Mouse (Mus musculus) embryo, embryonic 10.5 days (tissue): ENCODE data around the gene Odf3b.
A peak's percentile ranks its signal among the peaks of the same experiment; 100 is the strongest.

Source experiments
- DNase-seq: peaks from one replicate; pipeline ENCODE4 v3.0.0-alpha.2; 2015; ENCODE audit warnings: low spot score

The Odf3b gene

DNA sequence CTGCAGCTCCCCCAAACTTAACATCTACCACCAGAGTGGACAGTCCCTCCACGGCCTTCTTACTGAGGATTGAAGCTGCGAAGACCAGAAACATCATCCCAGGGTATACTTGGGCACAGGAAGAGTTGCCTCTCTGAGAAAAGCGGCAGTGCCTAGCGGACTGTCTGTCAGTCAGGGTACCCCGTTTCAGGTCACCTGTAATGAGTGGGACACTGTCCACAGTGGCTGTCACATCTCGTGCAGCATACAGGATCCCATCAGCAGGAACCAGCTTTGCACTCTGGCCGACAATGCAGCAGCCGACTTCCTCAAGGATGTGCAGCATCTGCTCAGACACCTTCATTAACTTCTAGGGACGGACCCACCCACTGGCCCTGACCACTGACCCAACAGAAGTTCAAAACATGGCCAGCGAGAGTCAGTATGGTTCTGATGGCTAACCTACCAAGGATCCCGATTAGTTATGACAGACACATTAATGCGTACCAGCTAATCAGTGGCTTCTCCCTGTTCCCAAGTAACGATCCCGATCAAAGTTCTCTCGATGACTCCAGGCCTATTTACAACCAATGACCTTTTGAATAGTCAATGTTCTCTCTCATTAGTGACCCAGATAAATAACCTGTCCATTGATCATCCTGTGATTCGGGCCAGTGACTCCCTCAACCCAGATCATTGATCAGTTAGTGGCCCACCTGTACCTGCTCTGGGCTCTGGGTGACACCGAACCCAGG lies 4.1 kb downstream of the Odf3b start:
- no peak for DNase-seq

DNA sequence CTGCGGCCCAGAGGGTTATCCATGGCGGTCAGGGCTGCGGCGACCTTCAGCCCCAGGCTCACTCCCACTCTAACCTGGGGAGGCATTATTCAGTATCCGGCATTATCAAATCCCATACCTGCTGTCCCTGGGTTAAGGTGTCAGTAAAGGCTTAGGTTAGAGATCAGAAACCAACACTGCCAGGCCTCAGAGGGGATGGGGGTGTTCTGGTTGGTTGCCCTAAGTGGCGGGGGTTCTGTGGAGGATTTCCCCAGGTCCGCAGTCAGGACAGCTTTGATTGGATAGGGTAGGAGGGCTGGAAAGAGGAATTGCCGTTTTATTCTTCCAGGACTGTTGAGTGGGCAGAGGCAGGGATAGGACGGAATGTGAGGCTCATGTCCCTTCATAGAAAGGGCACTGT lies 4.7 kb downstream of the Odf3b start:
- no peak for DNase-seq

DNA sequence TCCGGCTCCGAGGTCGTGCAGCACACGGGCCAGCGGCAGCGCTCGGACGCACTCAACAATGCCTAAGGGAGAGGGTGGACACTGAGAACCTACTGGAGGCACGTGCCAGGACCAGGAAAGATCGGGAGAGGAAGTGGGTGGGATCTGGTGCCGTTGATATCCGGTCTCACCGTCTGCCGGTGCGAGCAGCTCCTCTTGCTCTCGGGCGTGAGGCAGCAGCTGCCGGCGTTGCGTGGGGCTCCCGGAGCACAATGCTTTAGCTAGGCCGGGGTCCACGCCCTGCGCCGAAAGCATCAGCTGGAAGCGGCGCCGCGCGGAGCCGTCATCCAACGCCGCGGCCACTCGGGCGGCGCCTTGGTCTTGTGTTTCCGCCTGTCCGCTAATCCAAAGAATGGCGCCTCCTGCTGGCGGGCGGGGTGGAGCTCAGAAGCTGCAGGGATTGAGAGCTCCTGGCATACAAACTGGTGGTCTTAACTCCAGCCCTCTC lies 5.3 kb downstream of the Odf3b start, which contains the start of gene Sco2:
Sco2 (minus strand) TSS at position 85 of the 487 bp plus-strand sequence.
- DNase-seq, result peak; percentile 95

DNA sequence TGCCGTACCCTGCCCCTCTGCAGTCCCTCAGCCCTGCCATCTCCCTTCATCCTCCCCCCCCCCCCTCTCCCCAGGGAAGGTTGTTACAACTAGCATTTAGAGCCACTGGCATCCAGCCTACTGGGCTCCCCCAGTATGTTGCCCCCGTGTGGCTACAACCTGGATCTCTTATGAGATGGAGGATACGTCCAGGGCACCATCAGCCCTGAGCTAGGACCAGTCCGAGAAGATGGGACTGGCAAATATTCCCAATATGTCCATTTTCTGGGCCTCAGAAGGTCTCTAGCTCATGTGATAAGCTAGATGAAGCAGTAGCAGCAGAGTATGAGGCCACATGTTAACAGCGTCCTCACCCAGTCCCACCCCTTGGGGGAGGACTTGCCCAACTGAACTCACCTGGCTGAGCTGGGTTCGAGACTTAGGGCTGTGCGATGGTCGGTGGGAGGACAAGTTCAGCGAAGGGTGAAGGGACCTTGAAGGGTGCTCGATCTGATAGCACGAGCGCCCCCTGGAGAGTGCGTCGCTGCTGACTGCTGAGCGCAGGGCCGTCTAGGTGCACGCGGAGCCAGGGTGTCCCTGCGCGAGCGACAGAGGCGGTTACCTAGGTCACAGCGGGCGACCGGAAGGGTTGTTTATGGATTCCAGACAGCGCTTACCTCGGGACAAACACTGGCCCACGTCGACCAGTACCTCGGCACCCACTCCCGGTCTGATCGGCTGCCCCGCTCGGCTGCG lies 5.9 kb downstream of the Odf3b start:
- peak; percentile 85 for DNase-seq

- no peak for DNase-seq
These were observed 6.5 kb downstream of the Odf3b start for GRCm38 (mm10) chr15:89372536-89372935.

DNA sequence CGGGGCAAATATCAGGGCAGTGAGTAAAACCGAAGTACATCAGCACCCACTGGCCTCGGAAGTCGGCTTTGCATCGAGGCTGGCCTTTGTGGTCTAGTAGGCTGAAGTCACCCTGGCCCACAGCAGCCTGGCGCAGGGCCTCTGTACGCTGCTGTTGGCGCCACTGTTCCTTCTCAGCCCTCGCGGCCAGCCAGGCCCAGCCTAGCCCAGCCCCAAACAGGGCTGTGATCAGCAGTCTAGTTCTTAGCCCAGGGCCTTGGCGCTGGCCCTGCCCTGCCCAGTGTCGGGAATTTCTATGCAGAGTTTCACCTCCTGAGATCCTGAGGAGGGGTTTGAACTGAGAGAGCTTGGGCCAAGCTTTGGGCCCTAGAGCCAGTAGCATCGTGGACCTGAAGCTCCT lies 7.0 kb downstream of the Odf3b start:
- DNase-seq, result no peak

GRCm38 (mm10) chr15:89365141-89365551 lies 13.9 kb downstream of the Odf3b start:
- DNase-seq, result no peak

- DNase-seq, result no peak
These were observed 16.0 kb downstream of the Odf3b start for GRCm38 (mm10) chr15:89363051-89363450.

DNA sequence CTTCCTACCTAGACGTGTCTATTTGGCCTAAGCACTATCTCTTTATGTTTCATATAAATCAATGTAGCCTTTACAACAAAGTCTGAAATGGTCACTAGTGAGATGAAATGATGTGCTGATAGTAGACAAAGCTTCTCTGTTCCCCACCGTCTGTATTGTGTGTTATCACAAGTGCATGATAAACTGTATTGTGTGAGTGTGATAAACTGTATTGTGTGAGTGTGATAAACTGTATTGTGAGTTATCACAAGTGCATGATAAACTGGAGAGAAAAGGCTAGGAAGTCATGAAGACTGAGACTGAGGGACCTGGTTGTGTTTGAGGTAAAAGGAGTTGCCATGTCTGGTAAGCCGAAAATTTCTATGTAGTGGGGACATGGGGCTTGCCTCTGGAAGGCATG lies 20.3 kb downstream of the Odf3b start:
- no peak for DNase-seq

- DNase-seq, result peak; percentile 99
These were observed 22.7 kb downstream of the Odf3b start for GRCm38 (mm10) chr15:89356372-89356771.

- DNase-seq, result peak; percentile 98
These were observed 23.6 kb downstream of the Odf3b start, which contains the start of the genes Lmf2 and Ncaph2 for GRCm38 (mm10) chr15:89355241-89356187. Lmf2 (minus strand) TSS chr15:89355659. Ncaph2 (plus strand) TSS chr15:89355719.

DNA sequence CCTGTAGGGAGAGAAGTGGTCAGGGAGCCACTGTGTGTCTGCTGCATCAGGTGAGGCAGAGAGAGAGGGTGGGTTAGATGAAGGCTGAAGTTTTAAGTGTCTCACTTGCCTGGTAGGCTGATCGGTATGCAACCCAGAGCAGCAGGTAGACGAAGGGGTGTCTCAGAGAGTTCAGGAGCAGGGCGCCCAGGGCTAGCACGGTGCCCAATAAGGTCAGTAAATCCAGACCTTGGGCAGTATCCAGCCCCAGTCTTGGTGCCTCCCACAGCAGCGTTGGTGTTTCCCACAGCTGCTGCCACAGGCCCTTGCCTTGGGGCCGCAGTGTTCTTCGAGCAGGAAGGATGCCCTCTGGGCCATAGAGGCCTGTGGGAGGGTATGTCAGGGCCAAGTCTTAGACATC lies 24.6 kb downstream of the Odf3b start:
- DNase-seq, result no peak

- no peak for DNase-seq
These were observed 25.2 kb downstream of the Odf3b start for GRCm38 (mm10) chr15:89353837-89354236.

DNA sequence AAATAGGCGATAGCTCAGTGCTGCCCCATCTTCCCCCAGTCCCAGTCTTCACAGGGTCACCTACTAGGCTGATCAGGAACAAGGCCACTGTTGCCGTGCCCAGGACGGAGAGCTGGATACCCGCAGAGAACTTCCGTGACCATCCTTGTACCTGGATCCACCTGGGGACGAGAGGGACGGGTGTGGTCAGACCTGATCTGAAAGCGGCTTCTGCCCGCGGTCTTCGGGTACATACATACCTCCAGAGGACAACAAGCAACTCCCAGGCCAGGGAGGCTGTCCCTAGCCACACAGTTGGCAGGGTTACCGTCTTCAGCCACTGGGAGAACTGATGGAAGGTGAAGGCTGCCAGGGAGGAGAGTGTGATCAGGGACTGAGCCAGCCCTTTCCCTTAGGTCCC lies 26.3 kb downstream of the Odf3b start:
- DNase-seq, result no peak

GRCm38 (mm10) chr15:89352054-89352453 lies 27.0 kb downstream of the Odf3b start:
- DNase-seq, result no peak

DNA sequence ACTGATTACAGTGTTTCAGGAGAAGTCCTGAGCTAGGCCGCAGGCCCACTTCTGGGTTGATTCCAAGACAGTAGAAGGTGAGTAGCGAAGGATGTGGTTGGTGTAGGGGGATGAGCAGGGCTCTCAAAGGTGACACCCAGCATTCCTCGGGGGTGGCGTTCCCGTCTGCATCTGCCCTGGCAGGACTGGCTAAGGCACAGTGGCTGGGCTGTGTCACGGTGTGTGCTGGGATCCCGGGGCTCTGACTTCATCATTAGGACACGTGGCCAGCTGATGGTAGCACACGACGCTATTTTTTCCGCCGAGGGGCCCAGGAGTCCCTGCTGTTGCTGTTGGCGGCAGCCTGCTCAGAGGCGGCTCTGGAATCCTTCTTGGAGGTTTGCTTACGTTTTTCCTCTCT lies 27.8 kb downstream of the Odf3b start:
- DNase-seq, result no peak

GRCm38 (mm10) chr15:89350447-89350846 lies 28.6 kb downstream of the Odf3b start:
- no peak for DNase-seq

DNA sequence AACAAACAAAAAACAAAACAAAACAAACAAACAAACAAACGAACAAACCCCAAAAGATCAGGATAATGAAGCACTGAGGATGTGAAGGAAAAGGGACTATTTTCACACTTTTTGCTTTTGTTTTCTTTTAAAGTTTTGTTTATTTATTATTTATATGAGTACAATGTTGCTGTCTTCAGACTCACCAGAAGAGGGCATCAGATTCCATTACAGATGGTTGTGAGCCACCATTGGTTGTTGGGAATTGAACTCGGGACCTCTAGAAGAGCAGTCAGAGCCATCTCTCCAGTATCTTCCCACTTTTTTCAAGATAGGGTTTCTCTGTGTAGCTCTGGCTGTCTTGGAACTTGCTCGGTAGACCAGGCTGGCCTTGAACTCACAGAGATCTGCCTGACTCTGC lies 35.8 kb downstream of the Odf3b start:
- DNase-seq, result no peak

DNA sequence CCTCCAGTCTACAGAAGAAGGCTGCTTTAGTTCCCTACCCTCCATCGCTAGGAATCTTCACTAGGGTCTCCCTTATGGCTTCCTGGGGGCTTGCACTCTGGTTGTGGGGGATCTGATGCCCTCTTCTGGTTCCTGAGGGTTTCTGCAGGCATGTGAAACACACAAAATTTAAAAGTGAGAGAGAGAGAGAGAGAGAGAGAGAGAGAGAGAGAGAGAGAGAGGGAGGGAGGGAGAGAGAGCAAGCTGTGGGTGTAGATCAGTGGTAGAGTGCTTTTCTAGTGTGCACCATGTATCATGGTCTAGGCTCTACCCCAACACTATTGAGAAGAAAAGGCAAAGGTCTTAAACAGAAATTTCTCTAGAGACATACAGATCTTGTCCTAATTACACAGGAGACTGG lies 37.4 kb downstream of the Odf3b start:
- DNase-seq, result no peak

GRCm38 (mm10) chr15:89340136-89340535 lies 38.9 kb downstream of the Odf3b start:
- DNase-seq, result no peak

DNA sequence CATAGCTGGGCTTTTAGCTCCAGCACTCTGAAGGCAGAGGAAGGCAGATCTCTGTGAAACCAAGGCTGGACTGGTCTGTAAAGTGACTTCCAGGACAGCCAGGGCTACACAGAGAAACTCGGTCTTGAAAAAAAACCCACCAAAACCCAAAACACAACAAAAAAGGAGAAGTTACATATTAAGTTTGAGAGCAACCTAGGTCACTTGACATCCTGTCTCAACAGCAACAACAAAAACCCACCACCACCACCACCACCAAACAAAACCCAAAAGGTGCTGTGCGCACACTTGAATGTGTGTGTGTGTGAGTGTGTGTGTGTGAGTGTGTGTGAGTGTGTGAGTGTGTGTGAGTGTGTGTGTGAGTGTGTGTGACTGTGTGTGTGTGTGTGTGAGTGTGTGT lies 39.4 kb downstream of the Odf3b start:
- no peak for DNase-seq

GRCm38 (mm10) chr15:89336422-89336821 lies 42.7 kb downstream of the Odf3b start:
- DNase-seq, result no peak
